Mouse (Mus musculus): ENCODE measurements at regions not wholly inside any gene's neighbourhood (a gene's known extent, or its start where the extent isn't known, plus 50 kb on each side); places are given as distances from the start of the nearest gene placed in this dataset.

DNA sequence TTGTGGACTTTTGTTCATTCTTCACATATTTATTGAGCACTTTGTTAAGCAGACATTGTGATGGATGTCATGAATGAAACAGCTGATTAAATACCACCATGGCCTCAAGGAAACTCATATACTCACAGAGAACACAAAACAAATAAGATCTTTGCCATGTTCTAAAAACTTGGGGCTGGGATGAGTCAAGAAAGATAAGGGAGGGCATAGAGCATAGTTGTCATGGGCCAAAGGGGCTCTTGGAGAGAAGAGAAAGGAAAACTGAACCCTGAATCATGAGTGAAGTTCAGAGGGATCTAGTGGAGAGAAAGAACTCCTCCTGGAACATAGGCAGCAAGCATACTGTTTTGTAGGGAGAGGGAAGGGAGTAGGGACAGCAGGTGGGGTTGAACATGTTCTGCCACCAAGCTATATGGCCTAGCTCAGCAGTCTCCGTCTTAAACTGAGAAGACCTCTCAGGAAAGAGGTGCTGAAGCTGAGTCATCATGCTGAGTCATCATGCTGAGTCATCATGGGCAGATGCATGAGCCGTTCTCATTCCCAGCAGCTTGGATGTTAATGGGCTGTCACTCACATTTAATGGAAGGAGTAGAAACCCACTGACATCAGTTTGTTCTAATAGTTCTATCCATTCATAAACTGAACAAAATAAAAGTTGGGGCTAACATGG, 69.6 kb downstream of the Cetn3 start:
- Histone ChIP-seq H3K36me3 (ENCODE audit: control insufficient read depth, insufficient read depth, low read length, poor library complexity, severe bottlenecking) (no peaks in the 10 kb centered on the region), H3K27me3 (ENCODE audit: control insufficient read depth, insufficient read depth, low read length, poor library complexity, severe bottlenecking) (no peaks in the 10 kb centered on the region)
- DNase-seq (ENCODE audit: low read depth, low spot score) = no peak

GRCm38 (mm10) chr13:81856072-81856471, 73.2 kb downstream of the Cetn3 start:
- no peaks in the 10 kb centered on the region for H3K27me3 ChIP-seq (ENCODE audit: control insufficient read depth, insufficient read depth, low read length, poor library complexity, severe bottlenecking)
- DNase-seq (ENCODE audit: low read depth, low spot score) = no peak
- no peaks in the 10 kb centered on the region for H3K36me3 ChIP-seq (ENCODE audit: control insufficient read depth, insufficient read depth, low read length, poor library complexity, severe bottlenecking)

DNA sequence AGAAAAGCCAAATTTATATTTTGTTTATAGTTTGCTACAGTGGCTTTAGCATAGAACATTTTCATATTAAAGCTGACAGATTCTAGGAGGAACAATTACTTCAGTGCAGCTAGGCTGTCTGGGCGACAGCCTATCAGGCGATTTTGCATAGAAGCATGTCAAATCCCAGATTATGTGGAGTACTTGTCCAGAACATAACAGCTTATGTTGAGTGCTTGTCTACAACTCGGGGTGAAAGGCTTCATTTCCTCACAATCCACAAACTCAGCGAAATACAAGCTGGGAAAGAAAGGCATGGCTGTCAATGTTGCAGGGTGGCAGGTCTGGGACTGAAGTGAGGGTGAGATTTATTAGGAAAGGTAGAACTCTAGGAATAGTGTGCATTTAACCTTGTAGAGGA, 77.8 kb downstream of the Cetn3 start:
- Histone ChIP-seq H3K27me3 (ENCODE audit: control insufficient read depth, insufficient read depth, low read length, poor library complexity, severe bottlenecking) (no peaks in the 10 kb centered on the region), H3K36me3 (ENCODE audit: control insufficient read depth, insufficient read depth, low read length, poor library complexity, severe bottlenecking) (no peaks in the 10 kb centered on the region)
- no peak for DNase-seq (ENCODE audit: low read depth, low spot score)

GRCm38 (mm10) chr13:81861886-81862600, 79.2 kb downstream of the Cetn3 start:
- Histone ChIP-seq H3K36me3 (ENCODE audit: control insufficient read depth, insufficient read depth, low read length, poor library complexity, severe bottlenecking) (no peaks in the 10 kb centered on the region), H3K27me3 (ENCODE audit: control insufficient read depth, insufficient read depth, low read length, poor library complexity, severe bottlenecking) (no peaks in the 10 kb centered on the region)
- no peak for DNase-seq (ENCODE audit: low read depth, low spot score)

DNA sequence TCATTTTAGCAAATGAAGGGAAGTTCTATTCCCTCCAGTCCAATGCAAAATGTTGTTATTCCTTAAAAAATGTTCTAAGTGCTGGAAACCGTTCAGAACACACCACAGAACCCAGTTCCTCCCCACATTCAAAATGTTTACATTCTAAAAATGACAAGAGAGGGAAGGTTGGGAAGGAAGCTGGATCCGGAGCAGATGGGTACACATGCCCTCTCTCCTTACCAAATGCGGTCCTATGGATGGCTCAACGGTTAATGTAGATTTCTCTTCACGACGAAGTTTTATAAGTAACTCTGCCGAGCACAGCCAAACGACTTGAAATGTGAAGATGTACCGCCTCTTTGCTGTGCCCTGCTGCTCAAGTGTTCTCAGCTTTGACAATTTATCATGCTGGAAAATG, 88.3 kb downstream of the Cetn3 start:
- DNase-seq (ENCODE audit: low read depth, low spot score) = no peak
- H3K36me3 ChIP-seq (ENCODE audit: control insufficient read depth, insufficient read depth, low read length, poor library complexity, severe bottlenecking) = no peaks in the 10 kb centered on the region

DNA sequence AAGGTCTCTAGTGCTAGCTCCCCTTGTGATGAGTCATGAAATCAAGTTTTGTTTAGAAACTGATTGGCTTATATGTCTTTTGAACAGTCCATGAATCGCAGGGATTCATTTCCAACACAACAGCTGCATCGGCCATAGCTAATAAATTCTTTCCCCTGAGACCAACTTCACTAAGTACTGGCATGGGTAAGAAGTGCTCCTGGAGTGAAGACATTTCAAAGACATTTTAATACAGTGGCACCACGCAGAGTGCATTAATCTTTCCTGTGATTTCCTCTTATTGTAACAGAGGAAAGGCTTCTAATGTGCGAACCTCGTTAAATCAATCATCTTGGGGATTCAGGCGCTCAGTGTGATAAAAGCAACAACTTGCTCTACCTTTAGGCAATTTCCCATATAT, 103.0 kb downstream of the Cetn3 start:
- DNase-seq (ENCODE audit: low read depth, low spot score) = no peak
- H3K27me3 ChIP-seq (ENCODE audit: control insufficient read depth, insufficient read depth, low read length, poor library complexity, severe bottlenecking) = no peaks in the 10 kb centered on the region
- no peaks in the 10 kb centered on the region for H3K36me3 ChIP-seq (ENCODE audit: control insufficient read depth, insufficient read depth, low read length, poor library complexity, severe bottlenecking)

More for the DNA sequence above, 88.3 kb downstream of the Cetn3 start:
- H3K27me3 ChIP-seq (ENCODE audit: control insufficient read depth, insufficient read depth, low read length, poor library complexity, severe bottlenecking) = no peaks in the 10 kb centered on the region

GRCm38 (mm10) chr13:81930266-81930665, 147.4 kb downstream of the Cetn3 start:
- Histone ChIP-seq H3K36me3 (ENCODE audit: control insufficient read depth, insufficient read depth, low read length, poor library complexity, severe bottlenecking) (no peaks in the 10 kb centered on the region), H3K27me3 (ENCODE audit: control insufficient read depth, insufficient read depth, low read length, poor library complexity, severe bottlenecking) (no peaks in the 10 kb centered on the region)
- no peak for DNase-seq (ENCODE audit: low read depth, low spot score)

GRCm38 (mm10) chr13:81931199-81931598, 148.3 kb downstream of the Cetn3 start:
- H3K36me3 ChIP-seq (ENCODE audit: control insufficient read depth, insufficient read depth, low read length, poor library complexity, severe bottlenecking) = no peaks in the 10 kb centered on the region
- no peak for DNase-seq (ENCODE audit: low read depth, low spot score)
- H3K27me3 ChIP-seq (ENCODE audit: control insufficient read depth, insufficient read depth, low read length, poor library complexity, severe bottlenecking) = no peaks in the 10 kb centered on the region

GRCm38 (mm10) chr13:81937061-81937460, 154.2 kb downstream of the Cetn3 start:
- no peaks in the 10 kb centered on the region for H3K27me3 ChIP-seq (ENCODE audit: control insufficient read depth, insufficient read depth, low read length, poor library complexity, severe bottlenecking)
- no peak for DNase-seq (ENCODE audit: low read depth, low spot score)
- no peaks in the 10 kb centered on the region for H3K36me3 ChIP-seq (ENCODE audit: control insufficient read depth, insufficient read depth, low read length, poor library complexity, severe bottlenecking)

DNA sequence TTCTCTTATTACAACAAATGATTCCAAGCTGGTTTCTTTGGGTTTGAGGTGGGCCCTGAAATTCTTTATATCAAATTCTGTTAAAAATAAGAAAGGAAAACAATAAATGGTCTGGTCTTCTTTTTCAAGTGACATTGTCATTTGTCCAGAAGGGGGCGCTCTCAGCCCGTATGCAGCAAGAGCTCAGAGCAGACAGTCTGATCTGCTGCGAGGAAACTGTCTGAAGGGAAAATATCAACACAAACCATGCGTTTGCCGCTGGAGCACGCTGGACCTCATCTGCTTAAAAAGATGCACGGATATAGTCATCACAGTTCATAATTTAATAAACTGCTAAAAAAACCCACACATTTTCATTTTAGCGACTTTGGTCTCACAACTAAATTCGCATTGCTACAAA, 161.2 kb downstream of the Cetn3 start:
- DNase-seq (ENCODE audit: low read depth, low spot score) = peak; percentile 86
- H3K36me3 ChIP-seq (ENCODE audit: control insufficient read depth, insufficient read depth, low read length, poor library complexity, severe bottlenecking) = no peaks in the 10 kb centered on the region
- no peaks in the 10 kb centered on the region for H3K27me3 ChIP-seq (ENCODE audit: control insufficient read depth, insufficient read depth, low read length, poor library complexity, severe bottlenecking)

DNA sequence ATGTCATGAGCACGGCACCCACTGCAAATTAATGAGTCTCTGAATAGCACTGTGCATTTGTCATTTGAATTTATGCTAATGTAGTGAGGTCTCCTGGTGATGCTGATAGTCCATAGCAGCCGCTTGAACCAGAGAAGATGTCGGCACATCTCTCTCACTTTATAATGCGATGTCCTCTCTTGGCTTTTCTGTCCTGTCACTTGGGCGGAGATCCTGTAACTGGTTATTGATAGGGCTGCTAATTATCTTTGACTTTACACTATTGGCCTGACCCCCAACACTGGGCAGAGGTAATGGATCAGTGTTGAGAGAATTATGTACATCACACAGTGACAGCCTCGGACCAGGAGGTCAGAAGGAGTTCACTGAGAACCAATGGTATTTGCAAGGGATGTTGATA, 161.6 kb downstream of the Cetn3 start:
- H3K36me3 ChIP-seq (ENCODE audit: control insufficient read depth, insufficient read depth, low read length, poor library complexity, severe bottlenecking) = no peaks in the 10 kb centered on the region
- DNase-seq (ENCODE audit: low read depth, low spot score) = no peak
- H3K27me3 ChIP-seq (ENCODE audit: control insufficient read depth, insufficient read depth, low read length, poor library complexity, severe bottlenecking) = no peaks in the 10 kb centered on the region

DNA sequence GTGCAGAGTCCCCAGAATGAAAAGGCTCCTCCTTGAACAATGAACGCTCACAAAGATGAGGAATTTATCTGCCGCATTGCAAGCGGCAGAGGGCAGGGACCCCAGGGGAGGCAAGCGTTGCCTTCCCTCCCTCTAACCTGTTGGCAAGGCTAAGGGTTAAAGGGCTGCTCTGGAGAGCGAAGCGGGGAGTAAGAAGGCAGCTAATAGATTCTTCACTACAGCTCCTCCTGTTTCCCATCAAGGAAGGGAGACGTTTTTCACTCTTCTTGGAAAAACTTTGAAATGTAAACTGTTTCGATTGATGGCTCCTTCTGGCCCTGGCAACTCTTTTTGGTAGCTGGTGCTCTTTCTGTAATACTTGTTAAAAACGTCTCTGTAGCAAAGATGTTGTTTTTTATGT, 162.9 kb downstream of the Cetn3 start:
- no peak for DNase-seq (ENCODE audit: low read depth, low spot score)
- Histone ChIP-seq H3K36me3 (ENCODE audit: control insufficient read depth, insufficient read depth, low read length, poor library complexity, severe bottlenecking) (no peaks in the 10 kb centered on the region), H3K27me3 (ENCODE audit: control insufficient read depth, insufficient read depth, low read length, poor library complexity, severe bottlenecking) (no peaks in the 10 kb centered on the region)

- Histone ChIP-seq H3K27me3 (ENCODE audit: control insufficient read depth, insufficient read depth, low read length, poor library complexity, severe bottlenecking) (no peaks in the 10 kb centered on the region), H3K36me3 (ENCODE audit: control insufficient read depth, insufficient read depth, low read length, poor library complexity, severe bottlenecking) (no peaks in the 10 kb centered on the region)
- no peak for DNase-seq (ENCODE audit: low read depth, low spot score)
Measured at GRCm38 (mm10) chr13:81965431-81965830, 182.6 kb downstream of the Cetn3 start.

GRCm38 (mm10) chr13:81975878-81976277, 193.0 kb downstream of the Cetn3 start:
- H3K36me3 ChIP-seq (ENCODE audit: control insufficient read depth, insufficient read depth, low read length, poor library complexity, severe bottlenecking) = no peaks in the 10 kb centered on the region

GRCm38 (mm10) chr13:81978003-81978402, 195.1 kb downstream of the Cetn3 start:
- H3K36me3 ChIP-seq (ENCODE audit: control insufficient read depth, insufficient read depth, low read length, poor library complexity, severe bottlenecking) = no peaks in the 10 kb centered on the region
- no peaks in the 10 kb centered on the region for H3K27me3 ChIP-seq (ENCODE audit: control insufficient read depth, insufficient read depth, low read length, poor library complexity, severe bottlenecking)
- DNase-seq (ENCODE audit: low read depth, low spot score) = no peak

More at GRCm38 (mm10) chr13:81975878-81976277, 193.0 kb downstream of the Cetn3 start:
- DNase-seq (ENCODE audit: low read depth, low spot score) = no peak
- no peaks in the 10 kb centered on the region for H3K27me3 ChIP-seq (ENCODE audit: control insufficient read depth, insufficient read depth, low read length, poor library complexity, severe bottlenecking)
